Mouse (Mus musculus): ENCODE measurements around the gene Ccdc155. TPM values are rescaled to one million over a fixed set of nuclear protein-coding genes. Genes with fewer than 3 reads are reported as not detected.

Gene Ccdc155
- total RNA-seq, 1 experiment: 2.4 TPM

DNA sequence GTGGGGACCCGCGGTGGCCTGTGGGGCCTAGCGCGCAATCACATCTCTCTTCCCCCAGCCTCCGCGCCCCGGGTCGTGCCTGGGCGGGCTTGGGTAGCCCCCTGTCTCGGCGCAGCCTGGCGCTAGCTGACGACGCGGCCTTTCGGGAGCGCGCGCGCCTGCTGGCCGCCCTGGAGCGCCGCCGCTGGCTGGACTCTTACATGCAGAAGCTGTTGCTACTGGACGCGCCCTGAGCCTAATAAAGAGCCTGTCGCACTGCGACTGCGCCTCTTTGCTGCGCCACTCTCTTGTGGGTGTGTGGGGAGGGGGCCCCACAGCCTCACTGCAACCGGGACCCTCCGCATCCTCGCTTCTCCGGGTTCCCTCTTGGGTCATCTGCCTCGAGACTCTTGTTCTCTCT, 23.2 kb downstream of the Ccdc155 start:
- DNase-seq (ENCODE audit: low read depth, low spot score): no peak
- H3K4me1 ChIP-seq (ENCODE audit: control insufficient read depth in 2 of 2, insufficient read depth in 2 of 2, low read length in 2 of 2, poor library complexity in 1 of 2): peaks cover 0 to 15% of the 10 kb centered on the region in 2 experiments; a peak in 2 of 4 replicates
- in situ Hi-C loops (cut with MboI; ENCODE audit: low sequenced_read_pairs in 2 of 2, unreplicated experiment in 2 of 2): no loop called here
- TF ChIP-seq CHD2 (IDR thresholded peaks at IDR 0.05; ENCODE audit: low read depth, low read length) (no peak), ZNF384 (IDR thresholded peaks at IDR 0.05; ENCODE audit: low read depth, low read length) (no peak), ZC3H11A (IDR thresholded peaks at IDR 0.05; ENCODE audit: borderline replicate concordance, low read depth, low read length) (no peak), HCFC1 (IDR thresholded peaks at IDR 0.05; ENCODE audit: borderline replicate concordance, insufficient read depth, low read length) (no peak), MAFK (IDR thresholded peaks at IDR 0.05; ENCODE audit: insufficient read depth, low read depth, low read length) (no peak)
- peak overlapping the region; percentile 64 to 76 for H3K4me3 ChIP-seq (ENCODE audit: insufficient read depth in 1 of 2, low read depth in 1 of 2, low read length in 2 of 2, poor library complexity in 1 of 2, severe bottlenecking in 1 of 2)
- H3K9ac ChIP-seq (ENCODE audit: insufficient read depth, low read depth, low read length, poor library complexity, severe bottlenecking): peak overlapping the region; percentile 54; the same call in 1 of the 2 replicates
- no peak overlapping the region for H3K27ac ChIP-seq (ENCODE audit: insufficient read depth, low read depth, low read length, poor library complexity, severe bottlenecking)
- H3K36me3 ChIP-seq (ENCODE audit: control insufficient read depth, insufficient read depth, low read length, poor library complexity, severe bottlenecking): no peaks in the 10 kb centered on the region
- no peaks in the 10 kb centered on the region for H3K9me3 ChIP-seq (ENCODE audit: control insufficient read depth, insufficient read depth, low read depth, low read length)

DNA sequence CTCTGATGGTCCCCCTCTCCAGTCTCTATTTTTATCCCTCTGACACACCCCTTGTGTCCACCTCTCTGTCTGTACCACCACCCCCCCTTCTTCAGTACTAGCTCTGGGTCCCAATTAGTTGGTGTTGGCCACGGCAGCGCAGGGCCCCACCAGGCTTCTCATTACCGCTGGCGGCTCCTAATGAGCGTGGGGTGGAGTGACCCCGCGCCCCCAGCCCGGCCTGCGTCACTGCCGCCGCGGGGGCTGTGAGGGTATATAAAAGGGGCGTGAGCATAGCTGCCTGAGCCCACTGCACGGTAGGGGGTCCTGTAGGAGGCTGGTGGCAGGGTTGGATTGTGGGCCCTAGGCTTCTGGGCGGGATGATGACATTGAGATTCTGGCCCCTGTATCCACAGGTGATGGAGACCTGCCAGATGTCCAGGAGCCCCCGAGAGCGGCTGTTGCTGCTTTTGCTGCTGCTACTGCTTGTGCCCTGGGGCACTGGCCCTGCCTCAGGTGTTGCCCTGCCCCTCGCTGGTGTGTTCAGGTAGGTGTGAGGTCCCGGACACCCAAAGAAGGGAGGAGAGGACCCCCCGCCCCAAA, 23.7 kb downstream of the Ccdc155 start, which contains the start of gene Pth2:
TSS of gene Pth2 (plus strand) at position 100 of the 582 bp plus-strand sequence.
- DNase-seq (ENCODE audit: low read depth, low spot score): no peak
- in situ Hi-C loops (cut with MboI; ENCODE audit: low sequenced_read_pairs in 2 of 2, unreplicated experiment in 2 of 2): no loop called here
- H3K36me3 ChIP-seq (ENCODE audit: control insufficient read depth, insufficient read depth, low read length, poor library complexity, severe bottlenecking): no peaks in the 10 kb centered on the region
- H3K9ac ChIP-seq (ENCODE audit: insufficient read depth, low read depth, low read length, poor library complexity, severe bottlenecking): peak within 1 kb of the TSS; percentile 54; the same call in 1 of the 2 replicates
- H3K4me1 ChIP-seq (ENCODE audit: control insufficient read depth in 2 of 2, insufficient read depth in 2 of 2, low read length in 2 of 2, poor library complexity in 1 of 2): peaks cover 0 to 15% of the 10 kb centered on the region in 2 experiments; a peak in 2 of 4 replicates
- H3K4me3 ChIP-seq (ENCODE audit: insufficient read depth in 1 of 2, low read depth in 1 of 2, low read length in 2 of 2, poor library complexity in 1 of 2, severe bottlenecking in 1 of 2): peak within 1 kb of the TSS; percentile 64 to 76
- TF ChIP-seq ZC3H11A (IDR thresholded peaks at IDR 0.05; ENCODE audit: borderline replicate concordance, low read depth, low read length) (no peak), HCFC1 (IDR thresholded peaks at IDR 0.05; ENCODE audit: borderline replicate concordance, insufficient read depth, low read length) (no peak), ZNF384 (IDR thresholded peaks at IDR 0.05; ENCODE audit: low read depth, low read length) (no peak), MAFK (IDR thresholded peaks at IDR 0.05; ENCODE audit: insufficient read depth, low read depth, low read length) (no peak), CHD2 (IDR thresholded peaks at IDR 0.05; ENCODE audit: low read depth, low read length) (no peak)
- no peak within 1 kb of the TSS for H3K27ac ChIP-seq (ENCODE audit: insufficient read depth, low read depth, low read length, poor library complexity, severe bottlenecking)
- no peaks in the 10 kb centered on the region for H3K9me3 ChIP-seq (ENCODE audit: control insufficient read depth, insufficient read depth, low read depth, low read length)

DNA sequence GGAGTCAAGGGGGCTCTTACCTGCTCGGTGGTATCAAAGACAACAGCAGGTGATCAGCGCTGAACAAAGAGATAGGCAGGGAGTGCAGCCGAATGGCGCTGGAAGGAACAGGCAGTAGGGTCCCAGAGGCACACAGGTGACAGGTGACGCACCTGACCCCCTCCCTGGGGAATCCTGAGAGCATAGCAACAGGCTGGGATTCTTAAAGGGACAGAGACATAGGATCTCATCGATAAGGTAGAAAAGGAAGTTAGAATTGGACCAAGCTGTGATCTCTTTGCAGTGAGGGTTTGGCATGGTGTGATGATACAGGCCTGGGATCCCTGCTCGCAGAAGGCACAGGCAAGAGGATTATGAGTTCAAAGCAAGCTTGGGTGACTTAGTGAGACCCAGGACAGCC, 25.2 kb downstream of the Ccdc155 start, which contains the start of gene Gfy:
TSS of gene Gfy (minus strand) at position 101 of the 400 bp plus-strand sequence.
- TF ChIP-seq ZNF384 (IDR thresholded peaks at IDR 0.05; ENCODE audit: low read depth, low read length) (no peak), MAFK (IDR thresholded peaks at IDR 0.05; ENCODE audit: insufficient read depth, low read depth, low read length) (no peak), CHD2 (IDR thresholded peaks at IDR 0.05; ENCODE audit: low read depth, low read length) (no peak), ZC3H11A (IDR thresholded peaks at IDR 0.05; ENCODE audit: borderline replicate concordance, low read depth, low read length) (no peak), HCFC1 (IDR thresholded peaks at IDR 0.05; ENCODE audit: borderline replicate concordance, insufficient read depth, low read length) (no peak)
- DNase-seq (ENCODE audit: low read depth, low spot score): no peak
- peaks cover 0 to 18% of the 10 kb centered on the region in 2 experiments; a peak in 2 of 4 replicates for H3K4me1 ChIP-seq (ENCODE audit: control insufficient read depth in 2 of 2, insufficient read depth in 2 of 2, low read length in 2 of 2, poor library complexity in 1 of 2)
- no peaks in the 10 kb centered on the region for H3K36me3 ChIP-seq (ENCODE audit: control insufficient read depth, insufficient read depth, low read length, poor library complexity, severe bottlenecking)
- no peak within 1 kb of the TSS for H3K9ac ChIP-seq (ENCODE audit: insufficient read depth, low read depth, low read length, poor library complexity, severe bottlenecking)
- no peaks in the 10 kb centered on the region for H3K9me3 ChIP-seq (ENCODE audit: control insufficient read depth, insufficient read depth, low read depth, low read length)
- H3K27ac ChIP-seq (ENCODE audit: insufficient read depth, low read depth, low read length, poor library complexity, severe bottlenecking): no peak within 1 kb of the TSS
- no peak within 1 kb of the TSS for H3K4me3 ChIP-seq (ENCODE audit: insufficient read depth in 1 of 2, low read depth in 1 of 2, low read length in 2 of 2, poor library complexity in 1 of 2, severe bottlenecking in 1 of 2)
- in situ Hi-C loops (cut with MboI; ENCODE audit: low sequenced_read_pairs in 2 of 2, unreplicated experiment in 2 of 2): no loop called here

DNA sequence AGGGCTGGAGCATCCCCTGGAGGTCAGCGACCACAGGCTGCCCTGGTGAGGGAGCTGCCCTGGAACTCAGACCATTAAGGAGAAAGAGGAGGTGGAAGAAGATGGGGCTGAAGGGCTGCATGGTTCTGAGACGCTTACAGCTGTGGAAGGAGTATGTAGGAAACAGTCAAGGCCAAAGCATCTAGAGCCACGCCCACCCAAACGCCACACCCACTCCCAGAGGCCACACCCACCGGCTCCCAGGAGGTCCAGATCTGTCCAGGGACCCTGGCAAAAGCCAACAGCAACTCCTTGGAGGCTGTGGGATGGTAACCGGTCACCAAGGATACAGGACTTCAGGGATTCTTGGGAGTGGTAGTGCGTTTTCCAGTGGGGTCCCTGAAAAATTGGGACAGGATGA, 26.1 kb downstream of the Ccdc155 start:
- H3K4me1 ChIP-seq (ENCODE audit: control insufficient read depth in 2 of 2, insufficient read depth in 2 of 2, low read length in 2 of 2, poor library complexity in 1 of 2): peaks cover 0 to 19% of the 10 kb centered on the region in 2 experiments; a peak in 2 of 4 replicates
- in situ Hi-C loops (cut with MboI; ENCODE audit: low sequenced_read_pairs in 2 of 2, unreplicated experiment in 2 of 2): no loop called here

More for the DNA sequence above, 26.1 kb downstream of the Ccdc155 start:
- Histone ChIP-seq H3K4me3 (ENCODE audit: insufficient read depth in 1 of 2, low read depth in 1 of 2, low read length in 2 of 2, poor library complexity in 1 of 2, severe bottlenecking in 1 of 2) (no peak overlapping the region), H3K27ac (ENCODE audit: insufficient read depth, low read depth, low read length, poor library complexity, severe bottlenecking) (no peak overlapping the region), H3K36me3 (ENCODE audit: control insufficient read depth, insufficient read depth, low read length, poor library complexity, severe bottlenecking) (no peaks in the 10 kb centered on the region), H3K9me3 (ENCODE audit: control insufficient read depth, insufficient read depth, low read depth, low read length) (no peaks in the 10 kb centered on the region), H3K9ac (ENCODE audit: insufficient read depth, low read depth, low read length, poor library complexity, severe bottlenecking) (no peak overlapping the region)
- DNase-seq (ENCODE audit: low read depth, low spot score): no peak
- TF ChIP-seq HCFC1 (IDR thresholded peaks at IDR 0.05; ENCODE audit: borderline replicate concordance, insufficient read depth, low read length): no peak

Data from ES-E14 (cell line).